Mouse (Mus musculus) ES-CJ7 (cell line): ENCODE measurements at regions not wholly inside any gene's neighbourhood (a gene's known extent, or its start where the extent isn't known, plus 50 kb on each side); places are given as distances from the start of the nearest gene placed in this dataset.

ENCODE experiments used
- DNase-seq: peaks from one replicate; pipeline ENCODE4 v3.0.0; 2011; ENCODE audit warnings: low read depth, low spot score

DNA sequence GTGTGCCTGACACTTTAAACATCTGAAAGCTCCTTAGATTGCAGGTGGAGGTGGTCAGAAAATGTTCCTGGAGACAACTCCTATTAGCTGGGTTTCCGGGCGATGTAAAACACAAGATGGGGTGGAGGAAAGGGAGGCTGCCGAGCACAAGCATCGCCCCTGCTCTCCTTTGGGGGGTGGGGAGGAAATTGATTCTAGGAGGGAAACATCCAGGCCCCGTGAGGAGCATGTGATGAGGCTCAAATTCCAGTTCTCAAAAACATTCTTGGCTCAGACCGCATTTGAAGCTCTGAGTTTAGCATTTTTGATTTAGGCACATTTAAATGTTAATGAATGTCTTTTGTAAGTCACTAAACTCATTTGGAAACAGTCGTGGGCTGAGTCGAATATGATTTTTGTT is 105.5 kb downstream of the Rpl14 start:
- peak; percentile 63 for DNase-seq

DNA sequence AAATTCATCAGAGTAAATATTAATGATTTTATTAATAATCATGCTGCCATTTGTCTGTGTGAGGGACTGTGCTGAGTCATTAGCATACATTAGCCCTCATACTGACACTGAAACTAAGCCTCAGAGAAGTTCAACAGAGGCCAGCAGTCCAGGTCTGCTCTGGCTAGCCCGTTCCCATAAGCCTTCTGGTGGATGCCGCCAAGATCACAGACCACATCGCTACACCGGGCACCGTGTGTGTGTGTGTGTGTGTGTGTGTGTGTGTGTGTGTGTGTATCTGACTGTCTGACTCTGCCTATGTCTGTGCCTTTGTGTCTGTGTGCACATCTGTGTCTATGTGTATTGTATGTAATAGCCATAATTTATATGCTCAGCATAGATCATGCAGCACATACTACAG is 106.0 kb downstream of the Rpl14 start:
- DNase-seq, result no peak

DNA sequence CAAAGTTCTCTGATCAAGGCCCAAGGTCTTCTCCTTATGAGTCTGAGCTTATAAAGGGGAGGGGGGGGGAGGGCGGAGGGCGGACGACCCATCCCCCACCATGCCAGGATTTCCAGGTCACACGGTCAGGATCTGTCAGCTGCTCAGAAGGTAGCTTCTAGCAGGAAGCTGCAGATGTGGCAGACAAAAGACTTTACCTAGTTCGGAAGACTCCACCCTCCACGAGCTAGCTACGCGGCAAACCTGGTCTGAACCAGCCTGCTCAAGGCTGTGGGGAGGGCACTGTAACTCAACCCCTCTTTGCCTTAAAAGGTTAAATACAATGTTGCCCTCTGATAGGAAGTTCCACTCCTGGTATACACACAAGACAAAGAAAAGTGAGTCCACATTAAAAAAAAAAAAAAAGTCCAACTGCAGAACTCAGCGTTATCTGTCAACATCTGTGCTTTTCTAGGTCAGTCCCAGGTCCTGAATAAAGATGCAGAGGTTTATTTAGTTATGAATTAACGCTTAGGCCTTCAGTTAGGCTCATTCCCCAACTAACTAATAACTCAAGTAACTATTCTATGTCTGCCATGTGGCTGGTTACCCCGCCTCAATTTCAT is 108.7 kb downstream of the Rpl14 start:
- peak; percentile 97 for DNase-seq

DNA sequence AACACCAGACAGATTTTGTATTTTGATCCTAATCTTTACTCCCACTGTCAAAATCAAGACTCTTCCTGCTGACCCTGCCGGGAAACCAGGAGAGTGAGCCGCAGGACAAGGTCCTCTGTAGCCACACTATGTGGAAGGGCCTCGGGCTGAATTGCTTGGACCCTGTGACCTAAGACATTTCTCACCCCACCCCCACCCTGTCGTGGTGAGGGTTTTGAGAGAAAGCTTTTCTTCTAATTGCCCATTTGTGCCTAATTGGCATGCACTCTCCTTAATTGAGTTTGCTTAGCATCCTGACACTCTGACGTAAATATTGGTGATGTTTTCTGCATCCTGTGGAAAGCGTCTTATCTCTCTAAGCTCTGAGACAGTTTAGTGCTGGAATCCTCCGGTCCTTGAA is 110.2 kb downstream of the Rpl14 start:
- no peak for DNase-seq

DNA sequence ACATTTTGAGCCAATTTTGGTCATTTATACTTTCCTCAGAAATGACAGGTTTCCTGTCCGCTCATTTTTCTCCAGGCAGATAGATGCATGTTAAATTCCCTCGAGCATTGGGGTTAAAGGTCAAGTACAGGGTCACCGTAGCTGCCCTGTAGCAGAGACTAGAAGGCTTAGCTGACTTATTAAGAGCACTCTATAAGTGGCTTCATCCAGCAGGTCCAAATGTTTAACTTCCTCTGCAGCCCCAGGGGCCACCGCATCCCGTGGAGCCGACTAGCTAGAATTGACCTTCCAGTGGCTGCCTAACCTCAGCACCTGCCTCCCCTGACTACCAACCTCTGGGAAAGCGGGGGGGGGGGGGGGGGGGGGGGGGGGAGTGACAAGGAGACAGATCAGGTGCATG is 114.7 kb downstream of the Rpl14 start:
- DNase-seq, result no peak

DNA sequence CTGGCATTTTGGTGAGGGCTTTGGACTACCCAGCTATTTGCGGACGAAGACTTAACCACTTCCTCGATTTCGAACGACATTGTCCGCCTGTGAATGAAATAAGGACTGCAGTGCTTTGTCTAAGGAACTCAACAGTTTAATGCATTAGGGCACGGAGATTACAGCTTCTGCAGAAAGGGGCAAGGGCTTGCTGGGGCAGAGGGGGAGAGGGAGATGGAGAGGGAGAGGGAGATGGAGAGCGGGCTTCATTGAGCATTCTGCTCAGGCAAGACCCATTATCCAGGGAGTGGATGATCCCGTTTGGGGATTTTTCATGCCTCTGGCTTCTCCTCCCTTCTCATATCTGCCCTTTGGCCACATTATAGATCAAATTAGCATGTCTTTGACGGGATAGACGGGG is 117.8 kb downstream of the Rpl14 start:
- DNase-seq, result no peak

DNA sequence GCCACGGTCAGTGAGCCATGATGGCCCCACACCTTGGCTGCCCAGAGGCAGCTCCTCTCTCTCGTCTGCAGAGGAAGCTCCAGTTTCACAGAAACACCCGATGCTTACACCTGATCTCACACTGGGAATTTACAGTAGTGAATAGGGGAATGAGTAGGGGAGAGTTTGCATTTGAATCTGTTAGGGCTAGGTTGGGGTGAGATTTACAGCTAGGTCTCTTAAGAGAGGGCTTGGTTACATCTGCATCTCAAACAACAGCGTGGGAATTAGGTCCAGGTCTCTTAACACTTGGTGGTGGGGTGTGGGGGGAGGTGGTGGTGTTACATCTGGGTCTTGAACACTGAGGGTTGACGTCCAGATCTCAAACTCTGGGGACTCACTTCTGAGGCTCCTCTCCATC is 119.3 kb downstream of the Rpl14 start:
- peak; percentile 96 for DNase-seq

DNA sequence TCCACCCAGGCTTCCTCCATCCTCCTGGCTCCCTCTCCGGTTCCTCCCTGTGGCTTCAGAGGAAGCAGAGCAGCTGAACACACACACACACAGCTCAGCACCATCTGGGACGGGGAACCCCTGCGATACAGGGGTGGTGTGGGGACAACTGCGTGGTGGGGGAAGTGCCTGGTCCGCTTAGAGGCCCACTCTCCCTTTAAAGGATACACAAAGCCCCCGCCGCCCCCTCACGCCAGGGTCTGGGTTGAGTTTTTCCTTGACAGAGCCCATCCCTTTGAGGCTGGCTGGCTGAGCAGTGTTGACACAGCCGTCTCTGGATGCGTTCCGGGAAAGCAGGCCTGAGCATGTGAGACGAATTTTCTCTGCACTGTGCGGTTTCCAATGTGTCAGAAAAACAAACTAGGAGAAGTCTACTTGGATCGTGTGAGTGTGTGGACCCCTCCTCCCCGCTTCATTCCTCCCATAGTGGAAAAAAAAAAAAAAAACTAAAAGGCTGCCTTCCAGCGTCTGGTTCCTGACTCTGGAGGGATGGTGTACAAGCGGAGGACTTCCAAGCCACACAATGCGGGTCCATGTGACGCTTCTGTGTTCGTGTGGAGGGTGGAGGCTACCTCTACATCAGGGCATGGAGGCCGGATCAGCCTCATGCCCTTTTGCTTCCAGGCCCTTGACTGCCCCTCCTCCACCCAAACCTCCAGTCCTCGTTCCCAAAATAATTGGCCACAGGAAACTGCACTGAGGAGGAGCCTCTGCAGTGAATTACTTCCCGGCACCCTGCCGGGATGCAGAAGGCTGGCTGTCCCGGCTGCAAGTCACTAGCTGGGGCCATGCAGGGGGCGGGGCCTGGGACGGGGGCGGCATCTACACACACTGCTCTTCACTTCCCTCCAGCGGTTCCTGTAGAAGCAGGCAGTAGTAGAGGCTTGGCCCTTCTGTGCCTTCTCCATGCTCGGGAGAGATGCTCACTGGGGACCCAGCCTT is 120.0 kb downstream of the Rpl14 start:
- DNase-seq, result peak; percentile 97

DNA sequence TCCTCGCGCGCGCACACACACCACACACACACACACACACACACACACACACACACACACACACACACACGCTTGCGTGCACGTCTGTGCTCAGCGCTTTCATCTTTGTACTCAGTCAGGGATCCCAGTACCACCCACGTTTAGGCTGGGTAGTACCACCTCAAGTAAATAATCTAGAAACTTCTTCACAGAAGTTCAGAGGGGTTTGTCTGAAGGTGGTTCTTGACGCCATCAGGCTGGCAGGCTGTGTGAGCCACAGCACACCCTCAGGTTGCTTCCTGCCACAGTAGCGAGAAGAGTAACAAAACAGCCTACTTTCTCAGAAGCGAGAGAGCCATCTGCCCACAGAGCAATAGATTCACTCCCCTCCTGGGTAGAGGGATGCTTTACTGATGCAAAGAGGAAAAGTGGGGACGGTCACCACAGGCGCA is 120.7 kb downstream of the Rpl14 start:
- DNase-seq, result no peak

DNA sequence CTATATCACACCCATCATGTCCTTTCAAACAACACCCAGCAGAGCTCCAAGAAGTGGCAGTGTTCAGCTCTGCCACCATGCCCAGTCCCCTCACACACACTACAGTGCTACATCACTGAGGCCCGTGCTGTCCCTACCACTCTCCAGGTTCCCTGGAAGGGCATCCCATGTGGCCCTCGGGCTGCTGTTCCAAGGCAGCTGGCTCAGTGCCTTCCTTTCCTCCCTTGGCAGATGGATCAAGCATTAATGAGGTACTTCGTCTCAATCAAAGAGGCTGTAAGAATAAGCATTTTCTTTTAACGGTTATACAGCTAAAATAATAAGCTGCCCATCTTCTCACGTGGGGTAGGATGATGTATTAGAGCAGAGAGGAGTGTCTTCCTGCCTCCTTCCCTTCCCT is 123.2 kb downstream of the Rpl14 start:
- no peak for DNase-seq

DNA sequence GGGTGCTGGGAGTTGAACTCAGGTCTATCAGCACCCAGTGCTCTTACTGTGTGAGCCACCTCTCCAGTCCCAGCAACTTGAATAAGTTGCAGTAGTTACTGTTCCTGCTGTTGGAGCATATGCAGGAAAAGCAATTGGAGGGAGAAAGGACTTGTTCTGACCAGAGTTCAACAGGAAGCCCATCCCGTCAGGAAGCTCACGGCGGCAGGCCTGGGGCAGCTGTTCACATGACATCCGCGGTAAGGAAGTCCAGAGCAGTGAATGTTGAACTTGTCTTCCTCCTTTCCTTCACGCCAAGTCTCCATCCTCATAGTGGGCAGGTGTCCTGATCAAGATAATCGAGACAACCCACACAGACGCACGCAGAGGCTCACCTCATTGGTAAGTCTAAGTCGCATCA is 124.7 kb downstream of the Rpl14 start:
- DNase-seq, result no peak

DNA sequence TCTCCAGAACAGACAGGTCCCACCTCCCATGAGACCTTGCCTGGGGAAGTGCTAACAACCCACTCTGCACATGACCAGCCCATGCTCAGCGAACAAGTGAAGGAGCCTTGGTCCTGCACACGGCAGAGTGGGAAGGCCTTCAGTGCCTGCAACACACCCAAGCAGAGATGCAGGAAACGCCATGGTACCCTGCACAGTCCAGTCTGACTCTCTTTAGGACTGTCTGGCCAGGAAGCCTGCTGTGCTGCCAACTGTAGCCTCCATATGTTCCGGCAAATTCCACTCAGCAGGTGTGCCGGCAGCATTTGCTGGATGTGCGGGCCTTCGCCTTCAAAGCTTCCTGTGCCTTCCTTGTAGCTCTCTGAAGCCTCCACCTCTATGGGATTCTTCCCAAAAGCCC is 126.5 kb downstream of the Rpl14 start:
- no peak for DNase-seq

DNA sequence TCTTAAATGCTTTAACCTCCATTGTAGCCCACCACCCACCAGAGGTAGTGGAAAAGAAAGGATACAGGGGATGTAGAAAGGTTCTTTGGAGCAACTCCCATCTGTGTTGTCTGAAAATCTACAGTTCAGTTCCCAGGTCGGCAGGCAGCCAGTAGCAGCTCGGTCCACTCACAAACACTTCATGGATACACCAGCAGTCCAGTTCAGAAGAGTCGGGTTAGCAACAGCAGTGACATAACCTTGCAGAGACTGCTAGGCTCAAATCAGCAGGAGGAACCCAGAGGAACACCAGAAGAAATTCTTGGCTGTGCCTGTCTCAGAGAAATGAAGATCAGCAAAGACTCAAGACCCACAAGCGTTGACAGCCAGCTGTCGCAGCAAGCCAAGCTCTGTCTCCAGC is 128.5 kb downstream of the Rpl14 start:
- no peak for DNase-seq

DNA sequence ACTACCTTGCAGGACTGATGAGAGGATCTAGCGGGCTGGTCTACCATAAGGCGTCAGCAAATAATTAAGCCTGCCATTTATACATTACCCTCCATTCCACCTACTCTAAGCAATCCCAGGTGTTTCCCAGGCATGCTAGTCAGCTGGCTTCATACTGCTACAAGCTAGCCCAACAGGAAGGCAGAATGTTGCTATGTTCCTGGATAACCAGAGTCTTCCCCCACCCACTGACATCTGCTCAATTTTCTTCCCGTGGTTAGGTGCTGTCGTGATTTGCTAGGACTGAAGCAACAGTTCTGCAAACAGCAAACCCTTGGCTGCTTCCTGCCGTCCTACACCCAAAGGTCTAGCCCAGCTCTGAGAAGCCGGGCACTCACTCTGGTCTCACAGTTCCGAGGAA is 131.6 kb downstream of the Rpl14 start:
- no peak for DNase-seq

DNA sequence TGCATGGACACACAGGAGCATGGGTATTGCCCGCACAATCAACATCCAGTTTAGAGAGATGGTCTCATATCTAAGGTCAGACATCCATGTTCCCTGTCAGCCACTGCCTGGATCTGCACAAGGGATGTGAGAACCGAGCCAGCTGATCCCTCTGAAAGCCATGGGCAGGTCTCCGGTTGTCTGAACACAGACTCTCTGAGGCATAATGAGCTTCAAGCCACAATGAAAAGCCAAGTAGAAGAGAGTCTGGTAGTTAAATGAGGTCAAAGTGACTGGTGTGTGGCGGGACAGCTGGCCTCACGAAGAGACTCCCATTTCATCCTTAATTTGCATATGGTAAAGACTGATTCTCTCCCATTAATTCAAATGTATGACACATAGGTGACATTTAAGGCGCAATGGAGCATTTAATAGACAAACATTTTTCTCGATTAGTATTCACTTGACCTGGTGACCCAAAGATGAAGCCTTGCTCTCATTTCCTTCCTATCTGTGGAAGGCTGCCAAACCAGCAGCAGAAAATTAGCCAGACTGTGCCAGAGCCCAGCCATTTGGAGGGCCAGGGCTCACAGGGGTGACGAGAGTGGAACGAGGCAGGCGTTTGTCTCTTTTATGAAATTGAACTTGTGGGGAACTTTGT is 132.2 kb downstream of the Rpl14 start:
- DNase-seq, result no peak

DNA sequence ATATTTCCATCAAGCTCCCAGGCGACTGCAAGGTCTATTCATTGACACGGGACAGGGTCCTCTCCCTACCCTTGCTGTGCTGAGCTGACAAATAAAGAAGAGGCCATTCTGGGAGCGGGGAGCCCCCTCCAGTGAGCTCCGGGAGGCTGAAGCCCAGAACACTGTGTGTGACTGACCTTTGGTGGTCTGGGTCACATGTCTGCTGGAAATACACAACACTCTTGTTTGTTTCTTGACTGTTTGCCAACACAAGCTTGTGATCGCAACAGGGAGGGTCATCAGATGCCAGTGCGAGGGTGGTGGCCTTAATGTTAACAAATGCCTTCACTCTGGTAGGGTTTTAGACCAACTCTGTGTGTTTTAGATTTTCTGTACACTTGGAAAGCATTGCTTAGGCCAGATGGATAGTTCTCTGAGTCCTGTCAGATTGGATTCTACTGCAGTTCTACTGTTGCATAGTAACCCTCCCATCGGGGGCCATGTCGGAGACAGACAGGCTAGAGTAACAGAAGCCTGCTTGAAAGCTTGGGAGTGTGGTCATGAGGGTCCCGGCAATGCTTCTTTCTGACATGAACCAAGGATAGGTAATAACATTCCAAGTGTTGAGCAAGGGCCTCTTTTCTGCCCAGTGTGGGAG is 135.4 kb downstream of the Rpl14 start:
- no peak for DNase-seq

DNA sequence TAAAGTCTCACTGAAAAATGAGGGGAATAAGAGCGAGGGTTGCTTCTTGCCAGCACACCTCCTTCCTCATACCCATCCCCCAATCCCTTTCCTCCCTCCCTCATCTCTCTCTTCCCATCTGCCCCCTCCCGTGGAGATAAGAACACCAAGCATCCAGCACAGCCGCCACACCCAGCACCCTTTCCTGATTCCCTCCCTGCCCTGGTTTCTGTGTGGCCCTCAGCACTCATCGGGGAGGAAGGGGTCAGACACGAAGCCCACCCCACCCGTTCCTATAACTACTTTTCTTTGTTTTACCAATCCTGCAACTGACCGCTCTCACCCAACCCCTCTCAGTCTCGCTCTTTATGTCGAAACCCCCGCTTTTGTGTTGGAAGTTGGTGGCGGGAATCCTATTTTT is 137.3 kb downstream of the Rpl14 start:
- peak; percentile 46 for DNase-seq

DNA sequence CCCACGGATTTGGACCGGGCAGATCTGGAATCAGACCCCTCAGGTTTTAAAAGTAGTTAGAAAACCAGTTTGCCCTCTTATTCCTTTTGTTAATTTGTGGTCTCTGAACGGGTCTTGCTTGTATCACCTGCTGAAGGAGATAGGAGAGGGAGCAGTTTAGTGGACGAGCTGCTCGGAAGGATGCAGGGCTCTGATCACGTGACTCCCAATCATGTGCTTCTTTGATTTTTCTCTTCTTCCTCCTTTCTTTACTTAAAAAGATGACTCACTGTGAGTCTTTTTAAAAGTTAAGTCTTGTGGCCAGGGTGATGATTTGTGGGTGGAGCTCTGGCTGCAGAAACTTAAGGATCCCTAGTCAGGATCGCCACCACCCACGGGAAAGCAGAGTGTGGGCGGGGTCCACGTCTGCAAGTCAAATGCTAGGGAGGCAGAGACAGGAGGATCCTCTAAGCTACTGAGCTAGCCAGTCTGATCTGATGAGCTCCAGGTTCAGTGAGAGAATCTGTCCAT is 138.0 kb downstream of the Rpl14 start:
- peak; percentile 69 for DNase-seq

DNA sequence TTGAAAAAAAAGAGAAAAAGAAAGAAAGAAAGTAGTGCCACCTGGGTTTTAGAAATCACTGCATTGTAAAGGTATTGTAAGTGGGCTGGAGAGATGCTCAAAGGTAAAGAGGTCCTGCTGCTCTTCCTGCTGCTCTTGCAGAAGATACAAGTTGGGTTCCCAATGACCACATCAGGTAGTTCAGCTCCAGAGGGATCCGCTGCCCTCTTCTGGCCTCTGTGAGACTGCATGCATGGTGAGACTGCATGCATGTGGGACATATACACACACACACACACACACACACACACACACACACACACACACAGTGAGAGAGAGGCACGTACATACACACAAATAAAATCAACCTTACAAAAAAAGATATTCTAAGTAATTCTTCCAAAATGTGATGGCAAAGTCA is 141.7 kb downstream of the Rpl14 start:
- DNase-seq, result peak; percentile 56

DNA sequence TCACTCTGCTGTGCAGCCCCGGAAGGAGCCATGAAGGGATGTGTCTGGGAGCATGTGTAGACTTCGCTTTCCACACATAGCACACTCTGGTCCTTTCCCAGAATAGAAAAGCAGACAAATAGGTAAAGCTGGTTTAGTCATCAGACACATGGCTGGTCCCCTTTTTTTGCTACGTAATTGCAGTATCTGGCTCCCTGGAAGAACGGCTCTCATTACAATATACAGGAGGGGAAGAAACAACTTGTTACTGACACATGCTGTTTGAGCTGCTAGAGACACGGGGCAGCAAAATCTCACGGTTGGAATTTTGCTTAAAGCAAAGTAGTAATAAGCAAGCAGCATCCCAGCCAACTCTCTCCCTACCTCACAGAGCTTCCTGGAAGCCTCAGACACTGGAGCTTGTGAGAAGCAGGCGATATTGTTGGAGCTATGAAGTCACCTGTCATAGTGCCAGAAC is 144.4 kb downstream of the Rpl14 start:
- no peak for DNase-seq

DNA sequence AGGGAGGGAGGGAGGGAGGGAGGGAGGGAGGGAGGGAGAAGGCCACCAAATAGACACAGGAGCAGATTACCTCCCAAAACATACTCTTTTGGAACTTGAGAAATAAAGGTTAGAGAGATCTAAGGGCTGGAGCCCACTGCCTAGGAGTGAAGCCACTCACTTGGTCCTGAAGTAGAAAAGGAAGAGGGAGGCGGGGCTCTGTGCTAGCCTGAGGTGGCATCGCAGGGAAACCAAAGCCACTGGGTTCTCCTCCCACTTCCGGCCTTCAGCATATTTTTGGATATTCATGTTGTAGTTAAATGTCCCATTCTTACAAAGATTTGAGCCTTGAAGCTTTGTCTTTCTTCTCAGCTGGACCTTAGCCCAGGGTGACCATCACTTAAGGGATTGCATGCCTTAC is 147.6 kb downstream of the Rpl14 start:
- DNase-seq, result no peak
